Mouse (Mus musculus): ENCODE results near the gene Ufd1. TPM values are rescaled to one million over a fixed set of nuclear protein-coding genes. Genes with fewer than 3 reads are reported as not detected.

The Ufd1 gene
- polyA plus RNA-seq, 1 experiment from 2014 or later = 121 TPM

DNA sequence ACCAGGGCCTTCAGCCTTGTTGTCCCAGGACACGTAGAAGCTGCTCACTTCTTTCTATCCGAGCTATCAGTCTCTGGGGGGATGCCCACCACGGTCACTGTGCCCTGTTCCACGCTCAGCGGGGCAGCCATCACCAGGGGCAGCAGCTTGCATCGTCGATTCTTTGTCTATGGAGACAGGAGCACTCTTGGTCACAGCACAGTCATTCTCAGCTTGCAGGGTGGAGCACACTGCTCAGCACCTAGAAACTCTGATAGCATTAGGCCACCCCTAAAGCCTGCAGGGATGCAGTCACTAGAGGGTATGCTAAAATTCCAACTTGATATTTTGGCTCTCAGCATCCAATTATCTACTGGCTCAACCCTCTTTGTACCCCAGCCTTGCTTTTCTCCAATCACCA, 26.6 kb upstream of the Ufd1 start:
- Histone ChIP-seq H3K36me3 (no peaks in the 10 kb centered on the region), H3K9me3 (no peaks in the 10 kb centered on the region)
- 95% methylated on average over 7 of the region's 7 CpGs for WGBS

GRCm38 (mm10) chr16:18785485-18785884, 26.1 kb upstream of the Ufd1 start:
- WGBS = 76% methylated on average over 1 of the region's 1 CpGs
- Histone ChIP-seq H3K4me2 (replicated peaks) (no peak overlapping the region), H3K9ac (replicated peaks) (no peak overlapping the region), H3K4me1 (no peaks in the 10 kb centered on the region), H3K36me3 (0 out of 2 replicates have a peak, but pooled peaks cover 2% of the 10 kb centered on the region), H3K9me3 (no peaks in the 10 kb centered on the region), H3K27ac (replicated peaks) (no peak overlapping the region), H3K4me3 (no peak overlapping the region), H3K27me3 (no peaks in the 10 kb centered on the region)
- ATAC-seq (replicated peaks) = no peak

More for the DNA sequence above, 26.6 kb upstream of the Ufd1 start:
- Histone ChIP-seq H3K4me1 (no peaks in the 10 kb centered on the region), H3K27ac (replicated peaks) (no peak overlapping the region), H3K9ac (replicated peaks) (no peak overlapping the region), H3K4me2 (replicated peaks) (no peak overlapping the region), H3K4me3 (no peak overlapping the region), H3K27me3 (no peaks in the 10 kb centered on the region)
- ATAC-seq (replicated peaks) = no peak

- WGBS = 90% methylated on average over 10 of the region's 10 CpGs
- Histone ChIP-seq H3K9ac (replicated peaks) (no peak overlapping the region), H3K36me3 (0 out of 2 replicates have a peak, but pooled peaks cover 3% of the 10 kb centered on the region)
Measured at GRCm38 (mm10) chr16:18786652-18787051, 24.9 kb upstream of the Ufd1 start.

GRCm38 (mm10) chr16:18788627-18789406, 22.8 kb upstream of the Ufd1 start:
- Histone ChIP-seq H3K36me3 (0 out of 2 replicates have a peak, but pooled peaks cover 4% of the 10 kb centered on the region), H3K4me3 (no peak overlapping the region), H3K4me1 (no peaks in the 10 kb centered on the region), H3K27me3 (no peaks in the 10 kb centered on the region), H3K27ac (replicated peaks) (no peak overlapping the region), H3K9ac (replicated peaks) (no peak overlapping the region), H3K9me3 (no peaks in the 10 kb centered on the region), H3K4me2 (replicated peaks) (no peak overlapping the region)
- no peak for ATAC-seq (replicated peaks)
- 94% methylated on average over 10 of the region's 10 CpGs for WGBS

More at GRCm38 (mm10) chr16:18786652-18787051, 24.9 kb upstream of the Ufd1 start:
- Histone ChIP-seq H3K27ac (replicated peaks) (no peak overlapping the region), H3K9me3 (no peaks in the 10 kb centered on the region), H3K4me2 (replicated peaks) (no peak overlapping the region), H3K4me3 (no peak overlapping the region), H3K4me1 (no peaks in the 10 kb centered on the region), H3K27me3 (no peaks in the 10 kb centered on the region)
- ATAC-seq (replicated peaks) = no peak

DNA sequence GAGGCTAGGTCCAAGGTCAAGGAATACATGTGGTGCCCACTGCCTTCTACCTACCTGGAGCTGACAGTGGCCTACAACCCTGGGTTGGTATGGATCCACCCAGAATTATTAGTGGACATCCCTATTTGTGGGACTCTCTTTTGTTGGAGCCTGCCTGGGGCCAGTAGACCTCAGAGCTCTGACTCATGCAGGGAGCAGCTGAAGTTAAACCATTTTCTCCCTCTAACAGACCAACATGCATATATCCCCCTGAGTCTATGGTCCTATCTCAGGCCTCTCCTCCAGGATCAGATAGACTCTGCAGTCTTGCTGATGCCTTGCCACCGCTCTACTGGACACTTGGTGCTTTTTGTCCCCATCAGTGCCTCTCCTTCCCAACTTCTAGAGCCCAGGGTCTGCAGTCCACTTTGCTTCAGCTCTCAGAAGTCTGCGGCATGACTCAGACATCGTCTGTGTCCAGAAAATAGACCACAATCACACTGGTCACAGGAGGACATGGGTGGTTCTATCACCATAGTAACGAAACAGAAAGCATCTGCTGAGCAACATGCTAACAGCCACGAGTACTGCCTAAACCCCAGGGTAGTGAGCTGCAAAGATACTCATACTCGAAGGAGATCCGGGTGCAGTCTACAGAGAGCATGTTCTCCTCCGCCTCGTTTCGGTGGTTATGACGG, 16.2 kb upstream of the Ufd1 start:
- H3K4me1 ChIP-seq = no peaks in the 10 kb centered on the region
- ATAC-seq (replicated peaks) = no peak
- peaks cover 12% of the 10 kb centered on the region; the same call in 1 of the 2 replicates for H3K36me3 ChIP-seq
- no peak overlapping the region for H3K4me3 ChIP-seq
- no peak overlapping the region for H3K27ac ChIP-seq (replicated peaks)
- WGBS = 92% methylated on average over 11 of the region's 11 CpGs
- no peak overlapping the region for H3K9ac ChIP-seq (replicated peaks)
- H3K9me3 ChIP-seq = no peaks in the 10 kb centered on the region
- H3K27me3 ChIP-seq = no peaks in the 10 kb centered on the region
- no peak overlapping the region for H3K4me2 ChIP-seq (replicated peaks)

DNA sequence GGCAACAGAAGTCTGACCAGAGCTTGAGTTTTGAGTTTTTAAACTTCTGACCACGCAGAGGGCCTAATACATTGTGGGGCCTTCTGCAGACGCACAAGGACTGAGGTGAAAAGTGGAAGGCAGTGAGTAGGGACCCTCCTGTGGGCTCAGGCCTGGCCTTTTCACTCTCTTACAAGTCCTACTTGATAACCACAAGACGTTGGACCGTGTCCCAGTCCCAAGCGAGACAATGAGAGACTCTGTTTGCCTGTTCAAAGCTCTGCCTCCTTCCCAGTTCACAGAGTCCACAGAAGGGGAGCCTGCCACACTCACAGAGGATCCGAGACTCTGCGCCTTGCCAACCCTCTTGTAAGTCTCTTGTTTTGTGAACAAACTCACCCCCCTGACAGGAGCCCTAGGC, 14.9 kb upstream of the Ufd1 start:
- Histone ChIP-seq H3K9ac (replicated peaks) (no peak overlapping the region), H3K36me3 (peaks cover 10% of the 10 kb centered on the region; the same call in 1 of the 2 replicates), H3K9me3 (no peaks in the 10 kb centered on the region), H3K4me2 (replicated peaks) (no peak overlapping the region), H3K4me1 (no peaks in the 10 kb centered on the region), H3K27ac (replicated peaks) (no peak overlapping the region), H3K4me3 (no peak overlapping the region), H3K27me3 (no peaks in the 10 kb centered on the region)
- WGBS = 66% methylated on average over 7 of the region's 7 CpGs
- no peak for ATAC-seq (replicated peaks)

DNA sequence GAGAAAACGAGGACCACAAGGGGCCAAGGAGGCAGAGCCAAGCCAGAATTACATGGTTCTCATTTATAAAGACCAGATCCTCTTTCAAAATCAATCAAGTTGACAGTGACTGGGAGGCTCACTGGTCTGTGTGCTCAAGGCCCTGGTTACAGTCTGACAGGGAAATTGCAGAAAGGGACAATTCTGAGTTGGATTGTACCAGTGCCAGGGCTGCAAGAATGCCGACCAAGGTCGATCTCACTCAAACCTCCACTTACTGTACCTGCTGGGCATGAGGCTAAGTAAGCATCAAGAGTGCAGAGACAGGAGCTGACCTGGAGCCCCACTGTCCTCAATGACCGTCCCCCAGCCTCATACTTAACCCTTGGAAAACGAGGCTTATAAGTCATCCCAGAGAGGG, 13.4 kb upstream of the Ufd1 start:
- Histone ChIP-seq H3K27ac (replicated peaks) (no peak overlapping the region), H3K4me1 (no peaks in the 10 kb centered on the region), H3K27me3 (no peaks in the 10 kb centered on the region), H3K4me3 (no peak overlapping the region), H3K9ac (replicated peaks) (no peak overlapping the region), H3K9me3 (no peaks in the 10 kb centered on the region), H3K36me3 (peaks cover 10% of the 10 kb centered on the region; the same call in 1 of the 2 replicates), H3K4me2 (replicated peaks) (no peak overlapping the region)
- WGBS = 92% methylated on average over 5 of the region's 5 CpGs
- no peak for ATAC-seq (replicated peaks)

- no peak overlapping the region for H3K9ac ChIP-seq (replicated peaks)
- no peaks in the 10 kb centered on the region for H3K27me3 ChIP-seq
- no peaks in the 10 kb centered on the region for H3K4me1 ChIP-seq
- WGBS = 70% methylated on average over 2 of the region's 2 CpGs
- H3K36me3 ChIP-seq = peaks cover 10% of the 10 kb centered on the region; the same call in 1 of the 2 replicates
- no peaks in the 10 kb centered on the region for H3K9me3 ChIP-seq
- no peak overlapping the region for H3K27ac ChIP-seq (replicated peaks)
- no peak overlapping the region for H3K4me2 ChIP-seq (replicated peaks)
- 0 out of 2 replicates have a peak, but pooled peaks have one; percentile 48 for ATAC-seq (replicated peaks)
- H3K4me3 ChIP-seq = no peak overlapping the region
Measured at GRCm38 (mm10) chr16:18798841-18799240, 12.7 kb upstream of the Ufd1 start.

DNA sequence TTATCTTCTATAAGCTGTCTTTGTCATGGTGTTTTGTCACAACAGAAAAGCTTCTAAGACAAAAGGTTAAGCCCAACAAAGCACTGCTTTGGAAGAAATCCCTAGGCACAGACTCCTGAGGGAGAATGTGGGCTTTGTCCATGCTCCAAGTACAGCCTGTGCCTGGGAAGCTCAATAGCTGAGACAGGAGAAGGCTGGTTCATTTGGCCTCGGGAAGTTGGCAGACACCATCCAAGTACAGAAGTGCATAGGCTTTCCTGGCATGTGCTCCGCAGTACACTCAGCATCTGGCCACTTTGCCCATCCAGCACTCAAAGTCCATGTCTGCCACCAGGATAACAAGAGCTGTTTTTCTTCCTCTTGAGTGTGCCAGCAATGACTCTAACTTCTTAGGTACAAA, 5.8 kb upstream of the Ufd1 start:
- H3K36me3 ChIP-seq = peaks cover 11% of the 10 kb centered on the region; the same call in 1 of the 2 replicates
- H3K27ac ChIP-seq (replicated peaks) = no peak overlapping the region
- no peak for ATAC-seq (replicated peaks)
- H3K4me2 ChIP-seq (replicated peaks) = no peak overlapping the region
- H3K27me3 ChIP-seq = no peaks in the 10 kb centered on the region
- H3K9ac ChIP-seq (replicated peaks) = no peak overlapping the region
- H3K4me3 ChIP-seq = no peak overlapping the region
- 89% methylated on average over 2 of the region's 2 CpGs for WGBS
- H3K9me3 ChIP-seq = no peaks in the 10 kb centered on the region
- peaks cover under 1% of the 10 kb centered on the region; the same call in 1 of the 2 replicates for H3K4me1 ChIP-seq

GRCm38 (mm10) chr16:18809001-18809400, 2.6 kb upstream of the Ufd1 start:
- H3K4me2 ChIP-seq (replicated peaks) = no peak overlapping the region
- peaks cover 20% of the 10 kb centered on the region for H3K4me1 ChIP-seq
- ATAC-seq (replicated peaks) = no peak
- H3K36me3 ChIP-seq = peaks cover 11% of the 10 kb centered on the region; the same call in 1 of the 2 replicates
- no peak overlapping the region for H3K9ac ChIP-seq (replicated peaks)
- no peak overlapping the region for H3K4me3 ChIP-seq
- over 99% methylated on average over 5 of the region's 5 CpGs for WGBS
- no peak overlapping the region for H3K27ac ChIP-seq (replicated peaks)
- H3K27me3 ChIP-seq = no peaks in the 10 kb centered on the region
- H3K9me3 ChIP-seq = no peaks in the 10 kb centered on the region

DNA sequence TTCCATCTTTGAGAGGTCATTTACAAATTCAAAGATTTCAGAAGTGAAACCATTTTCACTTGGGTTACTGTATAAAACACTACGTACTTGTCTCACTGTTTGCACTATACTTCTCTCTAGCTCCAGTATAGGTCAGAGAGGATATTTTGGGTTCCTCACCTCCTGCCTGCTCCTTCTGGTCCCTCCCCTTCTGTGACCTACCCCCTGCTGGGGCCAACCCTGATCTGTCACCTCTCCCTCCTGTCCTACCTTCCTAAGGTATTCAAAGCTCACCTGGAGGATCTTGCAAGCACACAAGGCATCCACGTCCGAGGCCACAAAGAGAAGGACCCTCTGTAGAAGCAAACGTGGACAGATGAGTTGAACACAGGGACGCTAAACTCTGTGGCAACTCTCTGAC, 547 bp upstream of the Ufd1 start:
- WGBS = 9% methylated on average over 5 of the region's 5 CpGs
- Histone ChIP-seq H3K4me1 (peaks cover 21% of the 10 kb centered on the region), H3K9me3 (no peaks in the 10 kb centered on the region), H3K4me3 (peak overlapping the region; percentile 81), H3K9ac (replicated peaks) (peak overlapping the region; percentile 41), H3K27me3 (no peaks in the 10 kb centered on the region), H3K4me2 (replicated peaks) (peak overlapping the region; percentile 83), H3K36me3 (peaks cover 8% of the 10 kb centered on the region; the same call in 1 of the 2 replicates), H3K27ac (replicated peaks) (no peak overlapping the region)
- ATAC-seq (replicated peaks) = no peak; the same call in 1 of the 2 replicates

DNA sequence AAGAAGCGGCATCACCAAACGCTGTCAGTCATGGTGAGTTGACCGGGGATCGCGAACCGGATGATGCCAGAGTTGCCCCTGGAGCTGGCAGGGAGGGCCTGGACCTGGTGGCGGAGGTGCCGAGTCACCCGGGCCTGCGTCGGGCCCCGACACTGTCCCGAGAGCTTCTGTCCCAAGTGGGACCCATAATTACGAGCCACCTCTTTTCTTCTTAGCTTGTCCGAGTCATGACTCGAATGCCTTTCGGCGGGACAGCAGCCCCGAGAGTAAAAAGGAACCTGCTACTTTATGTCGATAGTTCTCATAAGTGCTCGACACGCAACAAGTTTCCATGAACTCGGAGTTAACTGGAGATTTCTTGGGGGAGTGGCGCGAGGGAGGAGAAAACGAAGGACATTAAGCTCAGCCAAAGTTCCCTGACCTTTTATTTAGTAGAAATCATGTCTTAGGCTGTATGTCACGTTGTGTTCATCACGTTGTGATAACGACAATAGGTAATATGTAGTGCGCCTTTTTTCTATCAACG, 869 bp downstream of the Ufd1 start:
- no peaks in the 10 kb centered on the region for H3K27me3 ChIP-seq
- ATAC-seq (replicated peaks) = no peak

More for the DNA sequence above, 869 bp downstream of the Ufd1 start:
- 2% methylated on average over 31 of the region's 31 CpGs for WGBS
- Histone ChIP-seq H3K9ac (replicated peaks) (peak overlapping the region; percentile 77), H3K4me1 (peaks cover 21% of the 10 kb centered on the region), H3K36me3 (peaks cover 22% of the 10 kb centered on the region; the same call in 1 of the 2 replicates), H3K4me2 (replicated peaks) (peak overlapping the region; percentile 70), H3K9me3 (no peaks in the 10 kb centered on the region), H3K4me3 (peak overlapping the region; percentile 81), H3K27ac (replicated peaks) (peak overlapping the region; percentile 80)
